In the genomic region with DNA sequence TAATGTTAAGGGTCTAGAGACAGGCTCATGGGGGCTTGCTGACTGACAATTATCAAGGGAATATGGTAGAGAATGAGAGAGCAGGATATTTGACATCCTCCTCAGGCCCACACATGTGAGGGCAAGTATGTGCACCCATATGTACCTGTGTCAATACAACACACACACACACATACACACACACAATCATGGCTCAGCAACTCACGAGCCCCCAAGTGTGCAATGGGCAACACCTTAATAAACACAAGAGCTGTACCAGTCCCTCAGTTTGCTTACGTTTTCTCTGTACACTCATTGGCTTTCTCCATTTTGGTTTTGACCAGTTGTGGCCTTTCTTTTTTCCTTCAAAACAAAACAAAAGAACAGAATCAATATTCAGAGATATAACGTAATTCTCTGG, we compare ENCODE assay signal across 10 mouse cellular contexts. TPM values are rescaled to one million over a fixed set of nuclear protein-coding genes. Genes with fewer than 3 reads are reported as not detected.
A peak's percentile ranks its signal among the peaks of the same experiment; 100 is the strongest.
DNase-seq lines count a peak whose midpoint lies in the region; ATAC-seq and TF ChIP-seq lines count a peak whose summit lies in the region.
"Not testable (repeated sequence)": the region's sequence is repeated elsewhere in the genome, so short reads cannot be mapped to it uniquely, and the experiment has no call there.
"Had no signal": no experiment of that assay in that cellular context is flagged by ENCODE, and none has a peak within 500 bp of the region (broad histone marks: within the 10 kb centered on the region; RNA-seq: fewer than 3 reads in every experiment).

No protein-coding gene starts in this region.

- not testable (repeated sequence) for H3K4me1 ChIP-seq in heart, embryonic 10.5 days; liver, postnatal 0 days (ENCODE audit: insufficient read depth)

- peak; percentile 87 for DNase-seq in heart, adult 11 months
- DNase-seq in heart, embryonic 10.5 days (ENCODE audit: low spot score) = peak; percentile 30
- peak; percentile 5 for DNase-seq in liver, postnatal 0 days

- TF ChIP-seq EP300 in liver, postnatal 0 days (IDR thresholded peaks at IDR 0.05; ENCODE audit: low read depth) = not testable (repeated sequence)

- not testable (repeated sequence) for H3K4me2 ChIP-seq in liver, postnatal 0 days (ENCODE audit: low read depth, low read length)

- H3K9me3 ChIP-seq in heart, embryonic 10.5 days; liver, postnatal 0 days (ENCODE audit: low read length): not testable (repeated sequence)

- not testable (repeated sequence) for H3K36me3 ChIP-seq in heart, embryonic 10.5 days; liver, postnatal 0 days (replicated peaks; ENCODE audit: insufficient read depth, low read length)

- TF ChIP-seq CTCF in liver, postnatal 0 days (IDR thresholded peaks at IDR 0.05; ENCODE audit: low read depth) = not testable (repeated sequence)

- H3K27ac ChIP-seq in heart, embryonic 10.5 days; liver, postnatal 0 days (ENCODE audit: low read depth): not testable (repeated sequence)

- H3K4me3 ChIP-seq in heart, embryonic 10.5 days; liver, postnatal 0 days (ENCODE audit: low read depth, low read length): not testable (repeated sequence)

- ATAC-seq in liver, postnatal 0 days = not testable (repeated sequence)

- not testable (repeated sequence) for H3K27me3 ChIP-seq in heart, embryonic 10.5 days (ENCODE audit: insufficient read depth, poor library complexity, severe bottlenecking); liver, postnatal 0 days (ENCODE audit: insufficient read depth, low read length)

- 55% methylated on average over 3 of the region's 3 CpGs for WGBS in heart, embryonic 10.5 days
- WGBS in liver, postnatal 0 days (ENCODE audit: insufficient replicate concordance) = 51% methylated on average over 3 of the region's 3 CpGs

- not testable (repeated sequence) for H3K9ac ChIP-seq in liver, postnatal 0 days (replicated peaks)

RNA-seq across cellular contexts. Expression of gene Gm10553, which starts 15.2 kb away (rescaled TPM):
- polyA plus RNA-seq in heart, embryonic 10.5 days (2016; fragmentation: Nextera tagmentation; extraction: Ambion mirVana) = not detected in 2 replicates
- polyA plus RNA-seq in liver, postnatal 0 days (2015; fragmentation: Nextera tagmentation; extraction: Ambion mirVana) = not detected in 2 replicates
- polyA plus RNA-seq: activated CD4-positive, CD25-positive, alpha-beta regulatory T cell, adult 4 months; adrenal gland, adult 2 months; brain, embryonic 14.5 days; C2C12; CD4-positive, CD25-positive, alpha-beta regulatory T cell, adult 4 months; G1E; Patski had no signal

RNA-seq across cellular contexts. Expression of gene A530032D15Rik, which starts 24.9 kb away (rescaled TPM):
- not detected in 2 replicates for polyA plus RNA-seq in heart, embryonic 10.5 days (2016; fragmentation: Nextera tagmentation; extraction: Ambion mirVana)
- 0.15 and 0.23 TPM in 2 replicates for polyA plus RNA-seq in liver, postnatal 0 days (2015; fragmentation: Nextera tagmentation; extraction: Ambion mirVana)
- polyA plus RNA-seq: adrenal gland, adult 2 months; brain, embryonic 14.5 days; C2C12; G1E had no signal

Comparison
In these comparisons a context has a peak if more than half of its experiments do, and no peak if none do; other contexts are left out.
1. DNase-seq: peak in every context shown above with its lines; median percentile 87 in heart, adult 11 months; 30 in heart, embryonic 10.5 days; 5 in liver, postnatal 0 days.